Mouse (Mus musculus) heart, embryonic 14.5 days (tissue): ENCODE data around the gene Kif3b. TPM values are rescaled to one million over a fixed set of nuclear protein-coding genes. Genes with fewer than 3 reads are reported as not detected.

Source experiments
- ATAC-seq: fragments of 200-750 bp; cut with Nextera tagmentation; 2 replicates; pipeline ENCODE4 v1.8.0; 2017; ENCODE audit warnings: low read depth, moderate TSS enrichment; ENCODE audit not compliant: insufficient number of reproducible peaks, insufficient read depth, low FRiP score
- H3K27ac ChIP-seq, 2 experiments: fragments of 200-500 bp in 1 of 2; fragments of 300-500 bp in 1 of 2; sonication (generic) in 1 of 2; replicated peaks in 1 of 2; 2 replicates each; pipeline ENCODE4 v1.5.1; 2012 to 2014; ENCODE audit warnings: low read depth in 2 of 2, low read length in 2 of 2, control low read depth in 1 of 2, mild to moderate bottlenecking in 1 of 2, mixed read lengths in 1 of 2; ENCODE audit not compliant: control insufficient read depth in 1 of 2, insufficient read depth in 1 of 2
- H3K27me3 ChIP-seq: fragments of 300-500 bp; sonication (generic); 2 replicates; pipeline ENCODE4 v1.6.1; 2014; ENCODE audit warnings: mild to moderate bottlenecking, low read length, control low read depth; ENCODE audit not compliant: control insufficient read depth, insufficient read depth
- H3K36me3 ChIP-seq: fragments of 300-500 bp; sonication (generic); 2 replicates; pipeline ENCODE4 v1.6.1; 2014; ENCODE audit warnings: mild to moderate bottlenecking, control low read depth, low read length, mixed read lengths; ENCODE audit not compliant: control insufficient read depth, insufficient read depth
- H3K4me1 ChIP-seq, 2 experiments: fragments of 200-500 bp in 1 of 2; fragments of 300-500 bp in 1 of 2; sonication (generic) in 1 of 2; 2 replicates each; pipeline ENCODE4 v1.6.1; 2012 to 2014; ENCODE audit warnings: low read length in 2 of 2, control low read depth in 1 of 2, mixed read lengths in 1 of 2; ENCODE audit not compliant: control insufficient read depth in 2 of 2, insufficient read depth in 2 of 2
- H3K4me2 ChIP-seq: fragments of 300-500 bp; sonication (generic); 2 replicates; pipeline ENCODE4 v1.6.1; 2014; ENCODE audit warnings: mild to moderate bottlenecking, low read length
- H3K4me3 ChIP-seq, 2 experiments: fragments of 200-500 bp in 1 of 2; fragments of 300-500 bp in 1 of 2; sonication (generic) in 1 of 2; 2 replicates each; pipeline ENCODE4 v1.5.1; 2012 to 2014; ENCODE audit warnings: low read length in 2 of 2, mild to moderate bottlenecking in 2 of 2, control low read depth in 1 of 2, low read depth in 1 of 2, moderate library complexity in 1 of 2; ENCODE audit not compliant: control insufficient read depth in 1 of 2, insufficient read depth in 1 of 2
- H3K9ac ChIP-seq: fragments of 300-500 bp; sonication (generic); 2 replicates; pipeline ENCODE4 v1.6.1; 2014; ENCODE audit warnings: mild to moderate bottlenecking, low read length
- H3K9me3 ChIP-seq: fragments of 300-500 bp; sonication (generic); 2 replicates; pipeline ENCODE4 v1.6.1; 2016; ENCODE audit warnings: low read length, control low read depth; ENCODE audit not compliant: control insufficient read depth
- WGBS: fragments of 180-500 bp; shearing (Covaris S2); extraction: QIAGEN DNeasy Blood & Tissue Kit; methylation state at CpG from one replicate; pipeline ENCODE4 v1.1.7; 2014; 5-methylcytosine and 5-hydroxymethylcytosine counted together
- polyA plus RNA-seq: library from polyadenylated mRNA; unstranded; fragments of >200 nt; fragmentation: Nextera tagmentation; extraction: Ambion mirVana; gene quantifications from 2 replicates; pipeline ENCODE4 v1.2.1, GENCODE M21; 2014

Gene Kif3b
- polyA plus RNA-seq, 1 experiment from 2014 or later: 4.5 TPM

- 68% methylated on average over 8 of the region's 8 CpGs for WGBS
- no peaks in the 10 kb centered on the region for H3K27me3 ChIP-seq
- H3K27ac ChIP-seq: peak overlapping the region; percentile 41 to 51; a peak in 3 of 4 replicates
- no peak overlapping the region for H3K9ac ChIP-seq
- no peak overlapping the region for H3K4me2 ChIP-seq
- no peaks in the 10 kb centered on the region for H3K4me1 ChIP-seq
- no peaks in the 10 kb centered on the region for H3K9me3 ChIP-seq
- no peak for ATAC-seq
- peaks cover 54% of the 10 kb centered on the region for H3K36me3 ChIP-seq
- no peak overlapping the region for H3K4me3 ChIP-seq
Measured at GRCm38 (mm10) chr2:153319036-153319643, 27.9 kb downstream of the Kif3b start.

- 68% methylated on average over 9 of the region's 9 CpGs for WGBS
- H3K4me1 ChIP-seq: no peaks in the 10 kb centered on the region
- no peak overlapping the region for H3K9ac ChIP-seq
- peaks cover 83% of the 10 kb centered on the region for H3K36me3 ChIP-seq
- H3K4me3 ChIP-seq: no peak overlapping the region
- H3K4me2 ChIP-seq: no peak overlapping the region
- no peaks in the 10 kb centered on the region for H3K27me3 ChIP-seq
- no peak for ATAC-seq
- H3K9me3 ChIP-seq: no peaks in the 10 kb centered on the region
- no peak overlapping the region for H3K27ac ChIP-seq
Measured at GRCm38 (mm10) chr2:153325706-153326376, 34.6 kb downstream of the Kif3b start.

DNA sequence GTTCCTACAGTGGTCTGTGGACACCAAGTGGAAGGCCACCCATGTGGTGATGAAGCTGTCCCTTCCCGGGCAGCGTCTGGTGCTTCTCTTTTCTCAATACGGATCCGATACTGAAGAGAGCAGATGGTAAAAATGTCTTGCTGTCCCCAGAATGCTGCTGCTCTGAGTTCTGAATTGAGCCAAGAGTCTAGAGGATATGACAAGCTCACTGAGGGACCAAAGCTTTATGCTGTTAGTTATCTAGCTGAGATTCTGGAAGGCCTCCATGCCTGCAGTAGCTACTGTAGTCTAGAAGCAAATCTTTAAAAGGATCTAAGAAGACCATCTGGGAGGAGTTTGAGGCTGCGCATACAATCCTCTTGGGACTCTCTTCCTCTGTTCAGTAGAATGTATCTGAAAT is 41.1 kb downstream of the Kif3b start:
- no peaks in the 10 kb centered on the region for H3K9me3 ChIP-seq
- H3K9ac ChIP-seq: no peak overlapping the region
- H3K27me3 ChIP-seq: no peaks in the 10 kb centered on the region
- H3K4me2 ChIP-seq: no peak overlapping the region
- no peak overlapping the region for H3K4me3 ChIP-seq
- H3K36me3 ChIP-seq: peaks cover 52% of the 10 kb centered on the region
- H3K4me1 ChIP-seq: peaks cover 0 to 4% of the 10 kb centered on the region in 2 experiments; a peak in 3 of 4 replicates
- H3K27ac ChIP-seq: no peak overlapping the region
- 89% methylated on average over 5 of the region's 5 CpGs for WGBS
- ATAC-seq: no peak

- Histone ChIP-seq H3K36me3 (peaks cover 47% of the 10 kb centered on the region), H3K9ac (no peak overlapping the region), H3K27me3 (no peaks in the 10 kb centered on the region), H3K4me1 (peaks cover 5 to 9% of the 10 kb centered on the region in 2 experiments), H3K27ac (no peak overlapping the region), H3K4me3 (no peak overlapping the region), H3K4me2 (no peak overlapping the region), H3K9me3 (no peaks in the 10 kb centered on the region)
- 95% methylated on average over 3 of the region's 3 CpGs for WGBS
- ATAC-seq: no peak
Measured at GRCm38 (mm10) chr2:153332981-153333380, 41.8 kb downstream of the Kif3b start.

- Histone ChIP-seq H3K27ac (0 out of 4 replicates have a peak overlapping the region, but pooled peaks of 1 of the 2 experiments have one; percentile 3), H3K9me3 (no peaks in the 10 kb centered on the region), H3K9ac (no peak overlapping the region), H3K4me2 (no peak overlapping the region), H3K27me3 (no peaks in the 10 kb centered on the region), H3K4me1 (peaks cover 5 to 9% of the 10 kb centered on the region in 2 experiments), H3K36me3 (peaks cover 39% of the 10 kb centered on the region), H3K4me3 (no peak overlapping the region)
- peak; percentile 65; the same call in 1 of the 2 replicates for ATAC-seq
- WGBS: 69% methylated on average over 6 of the region's 6 CpGs
Measured at GRCm38 (mm10) chr2:153333822-153334232, 42.6 kb downstream of the Kif3b start.

- Histone ChIP-seq H3K27me3 (no peaks in the 10 kb centered on the region), H3K4me2 (no peak overlapping the region), H3K36me3 (peaks cover 38% of the 10 kb centered on the region), H3K4me1 (peaks cover 5 to 9% of the 10 kb centered on the region in 2 experiments), H3K9ac (no peak overlapping the region), H3K9me3 (no peaks in the 10 kb centered on the region), H3K4me3 (no peak overlapping the region), H3K27ac (no peak overlapping the region)
- 66% methylated on average over 3 of the region's 3 CpGs for WGBS
- ATAC-seq: no peak
Measured at GRCm38 (mm10) chr2:153334281-153334680, 43.1 kb downstream of the Kif3b start.

GRCm38 (mm10) chr2:153336117-153336516 is 44.9 kb downstream of the Kif3b start:
- peaks cover 5 to 9% of the 10 kb centered on the region in 2 experiments for H3K4me1 ChIP-seq
- H3K9ac ChIP-seq: no peak overlapping the region
- 28% methylated on average over 2 of the region's 2 CpGs for WGBS
- H3K9me3 ChIP-seq: no peaks in the 10 kb centered on the region
- H3K27me3 ChIP-seq: no peaks in the 10 kb centered on the region
- H3K27ac ChIP-seq: no peak overlapping the region
- peaks cover 20% of the 10 kb centered on the region for H3K36me3 ChIP-seq
- ATAC-seq: no peak
- H3K4me3 ChIP-seq: no peak overlapping the region
- H3K4me2 ChIP-seq: no peak overlapping the region
